Mouse (Mus musculus) neural tube, embryonic 12.5 days (tissue): ENCODE results near the gene Ap2b1. TPM values are rescaled to one million over a fixed set of nuclear protein-coding genes. Genes with fewer than 3 reads are reported as not detected.
A peak's percentile ranks its signal among the peaks of the same experiment; 100 is the strongest.

Source experiments
- ATAC-seq: fragments of 200-750 bp; cut with Nextera tagmentation; 2 replicates; pipeline ENCODE4 v1.8.0; 2017; ENCODE audit warnings: low read depth, mild to moderate bottlenecking, moderate TSS enrichment, moderate library complexity; ENCODE audit not compliant: low FRiP score
- H3K27ac ChIP-seq: fragments of 300-500 bp; sonication (generic); 2 replicates; pipeline ENCODE4 v1.5.1; 2016
- H3K27me3 ChIP-seq: fragments of 300-500 bp; sonication (generic); replicated peaks from 2 replicates; pipeline ENCODE4 v1.6.1; 2016; ENCODE audit warnings: mild to moderate bottlenecking
- H3K36me3 ChIP-seq: fragments of 300-500 bp; sonication (generic); 2 replicates; pipeline ENCODE4 v1.6.1; 2016; ENCODE audit warnings: mild to moderate bottlenecking
- H3K4me1 ChIP-seq: fragments of 300-500 bp; sonication (generic); 2 replicates; pipeline ENCODE4 v1.6.1; 2016
- H3K4me2 ChIP-seq: fragments of 300-500 bp; sonication (generic); replicated peaks from 2 replicates; pipeline ENCODE4 v1.6.1; 2016; ENCODE audit warnings: mild to moderate bottlenecking
- H3K4me3 ChIP-seq: fragments of 300-500 bp; sonication (generic); 2 replicates; pipeline ENCODE4 v1.5.1; 2016
- H3K9ac ChIP-seq: fragments of 300-500 bp; sonication (generic); 2 replicates; pipeline ENCODE4 v1.6.1; 2016; ENCODE audit warnings: mild to moderate bottlenecking
- H3K9me3 ChIP-seq: fragments of 300-500 bp; sonication (generic); 2 replicates; pipeline ENCODE4 v1.6.1; 2016; ENCODE audit warnings: mild to moderate bottlenecking
- WGBS: fragments of 180-500 bp; shearing (Covaris S2); methylation state at CpG from one replicate; pipeline ENCODE4 v1.1.7; 2016; 5-methylcytosine and 5-hydroxymethylcytosine counted together
- polyA plus RNA-seq: library from polyadenylated mRNA; unstranded; fragments of >200 nt; fragmentation: Nextera tagmentation; extraction: Ambion mirVana; gene quantifications from 2 replicates; pipeline ENCODE4 v1.2.1, GENCODE M21; 2016

The Ap2b1 gene
- polyA plus RNA-seq, 1 experiment from 2014 or later: 118 TPM

GRCm38 (mm10) chr11:83285627-83286026 is 13.2 kb upstream of the Ap2b1 start:
- no peak overlapping the region for H3K27ac ChIP-seq
- no peaks in the 10 kb centered on the region for H3K36me3 ChIP-seq
- H3K4me2 ChIP-seq: no peak overlapping the region
- no peaks in the 10 kb centered on the region for H3K27me3 ChIP-seq
- no peaks in the 10 kb centered on the region for H3K4me1 ChIP-seq
- WGBS: 90% methylated on average over 4 of the region's 4 CpGs
- no peaks in the 10 kb centered on the region for H3K9me3 ChIP-seq
- H3K4me3 ChIP-seq: no peak overlapping the region
- no peak for ATAC-seq
- no peak overlapping the region for H3K9ac ChIP-seq

GRCm38 (mm10) chr11:83286566-83286965 is 12.3 kb upstream of the Ap2b1 start, which contains the start of gene Slfn14:
Gene Slfn14 (minus strand): TSS chr11:83286726.
- Histone ChIP-seq H3K4me1 (no peaks in the 10 kb centered on the region), H3K4me3 (no peak within 1 kb of the TSS), H3K36me3 (no peaks in the 10 kb centered on the region), H3K9ac (no peak within 1 kb of the TSS), H3K27ac (no peak within 1 kb of the TSS), H3K9me3 (no peaks in the 10 kb centered on the region), H3K4me2 (no peak within 1 kb of the TSS), H3K27me3 (no peaks in the 10 kb centered on the region)
- WGBS: 68% methylated on average over 1 of the region's 1 CpGs
- ATAC-seq: no peak

GRCm38 (mm10) chr11:83289036-83289435 is 9.8 kb upstream of the Ap2b1 start:
- H3K27me3 ChIP-seq: no peaks in the 10 kb centered on the region
- no peak overlapping the region for H3K27ac ChIP-seq
- WGBS: 92% methylated on average over 5 of the region's 5 CpGs
- H3K9me3 ChIP-seq: no peaks in the 10 kb centered on the region
- H3K4me3 ChIP-seq: no peak overlapping the region
- H3K4me1 ChIP-seq: peaks cover 19% of the 10 kb centered on the region
- no peaks in the 10 kb centered on the region for H3K36me3 ChIP-seq
- ATAC-seq: no peak
- H3K9ac ChIP-seq: no peak overlapping the region
- H3K4me2 ChIP-seq: no peak overlapping the region

GRCm38 (mm10) chr11:83289633-83290032 is 9.2 kb upstream of the Ap2b1 start:
- WGBS: 92% methylated on average over 2 of the region's 2 CpGs
- Histone ChIP-seq H3K9ac (no peak overlapping the region), H3K4me2 (no peak overlapping the region), H3K4me3 (no peak overlapping the region), H3K36me3 (no peaks in the 10 kb centered on the region; the same call in 1 of the 2 replicates), H3K27me3 (no peaks in the 10 kb centered on the region), H3K9me3 (no peaks in the 10 kb centered on the region), H3K4me1 (peaks cover 21% of the 10 kb centered on the region), H3K27ac (no peak overlapping the region)
- no peak for ATAC-seq

GRCm38 (mm10) chr11:83291375-83292250 is 7.2 kb upstream of the Ap2b1 start:
- ATAC-seq: peak; percentile 99
- WGBS: under 1% methylated on average over 38 of the region's 38 CpGs
- peak overlapping the region; percentile 87 for H3K4me2 ChIP-seq
- peak overlapping the region; percentile 51 for H3K4me3 ChIP-seq
- H3K9me3 ChIP-seq: no peaks in the 10 kb centered on the region
- H3K27ac ChIP-seq: no peak overlapping the region
- peaks cover 21% of the 10 kb centered on the region for H3K4me1 ChIP-seq
- peaks cover 12% of the 10 kb centered on the region for H3K36me3 ChIP-seq
- no peaks in the 10 kb centered on the region for H3K27me3 ChIP-seq
- peak overlapping the region; percentile 55 for H3K9ac ChIP-seq

- Histone ChIP-seq H3K36me3 (peaks cover 13% of the 10 kb centered on the region), H3K9ac (peak overlapping the region; percentile 55), H3K27ac (no peak overlapping the region), H3K4me2 (peak overlapping the region; percentile 87), H3K27me3 (no peaks in the 10 kb centered on the region), H3K9me3 (no peaks in the 10 kb centered on the region), H3K4me1 (peaks cover 24% of the 10 kb centered on the region), H3K4me3 (peak overlapping the region; percentile 51)
- 0 out of 2 replicates have a peak, but pooled peaks have one; percentile 23 for ATAC-seq
- 4% methylated on average over 5 of the region's 5 CpGs for WGBS
Observed at GRCm38 (mm10) chr11:83292251-83292587, 6.6 kb upstream of the Ap2b1 start.

GRCm38 (mm10) chr11:83293182-83293581 is 5.6 kb upstream of the Ap2b1 start:
- Histone ChIP-seq H3K9me3 (no peaks in the 10 kb centered on the region), H3K9ac (peak overlapping the region; percentile 55; the same call in 1 of the 2 replicates), H3K27me3 (no peaks in the 10 kb centered on the region), H3K36me3 (peaks cover 13% of the 10 kb centered on the region), H3K4me3 (peak overlapping the region; percentile 51; the same call in 1 of the 2 replicates), H3K27ac (no peak overlapping the region), H3K4me2 (peak overlapping the region; percentile 87), H3K4me1 (peaks cover 33% of the 10 kb centered on the region)
- 90% methylated on average over 1 of the region's 1 CpGs for WGBS
- ATAC-seq: no peak

- Histone ChIP-seq H3K9ac (no peak overlapping the region), H3K4me3 (no peak overlapping the region), H3K4me2 (no peak overlapping the region; the same call in 1 of the 2 replicates), H3K4me1 (peaks cover 35% of the 10 kb centered on the region), H3K36me3 (peaks cover 13% of the 10 kb centered on the region), H3K27ac (no peak overlapping the region), H3K27me3 (no peaks in the 10 kb centered on the region), H3K9me3 (no peaks in the 10 kb centered on the region)
- ATAC-seq: no peak
- 99% methylated on average over 2 of the region's 2 CpGs for WGBS
Observed at GRCm38 (mm10) chr11:83294133-83294532, 4.7 kb upstream of the Ap2b1 start.

- peak overlapping the region; percentile 79 for H3K9ac ChIP-seq
- H3K4me3 ChIP-seq: peak overlapping the region; percentile 76
- no peaks in the 10 kb centered on the region for H3K27me3 ChIP-seq
- WGBS: 67% methylated on average over 6 of the region's 6 CpGs
- H3K36me3 ChIP-seq: peaks cover 13% of the 10 kb centered on the region
- no peaks in the 10 kb centered on the region for H3K9me3 ChIP-seq
- H3K4me1 ChIP-seq: peaks cover 30% of the 10 kb centered on the region
- H3K27ac ChIP-seq: no peak overlapping the region
- peak overlapping the region; percentile 83 for H3K4me2 ChIP-seq
- ATAC-seq: no peak
Observed at GRCm38 (mm10) chr11:83297816-83298215, 1.0 kb upstream of the Ap2b1 start.

- no peak overlapping the region for H3K9ac ChIP-seq
- no peak overlapping the region for H3K4me2 ChIP-seq
- peaks cover 28% of the 10 kb centered on the region for H3K4me1 ChIP-seq
Observed at GRCm38 (mm10) chr11:83299724-83300123, 900 bp downstream of the Ap2b1 start.

GRCm38 (mm10) chr11:83301431-83301831 is 2.6 kb downstream of the Ap2b1 start:
- WGBS: 66% methylated on average over 2 of the region's 2 CpGs
- Histone ChIP-seq H3K27ac (no peak overlapping the region), H3K9ac (no peak overlapping the region), H3K36me3 (peaks cover 3% of the 10 kb centered on the region; the same call in 1 of the 2 replicates), H3K4me3 (no peak overlapping the region), H3K27me3 (no peaks in the 10 kb centered on the region), H3K9me3 (no peaks in the 10 kb centered on the region), H3K4me1 (peaks cover 33% of the 10 kb centered on the region), H3K4me2 (no peak overlapping the region)
- no peak for ATAC-seq

More at GRCm38 (mm10) chr11:83299724-83300123, 900 bp downstream of the Ap2b1 start:
- Histone ChIP-seq H3K9me3 (no peaks in the 10 kb centered on the region), H3K36me3 (peaks cover 13% of the 10 kb centered on the region), H3K27me3 (no peaks in the 10 kb centered on the region), H3K4me3 (no peak overlapping the region), H3K27ac (no peak overlapping the region)
- 95% methylated on average over 9 of the region's 9 CpGs for WGBS
- ATAC-seq: no peak

GRCm38 (mm10) chr11:83302124-83302523 is 3.3 kb downstream of the Ap2b1 start:
- peak overlapping the region; percentile 62 for H3K4me2 ChIP-seq

More at GRCm38 (mm10) chr11:83302124-83302523, 3.3 kb downstream of the Ap2b1 start:
- Histone ChIP-seq H3K9ac (peak overlapping the region; percentile 89; the same call in 1 of the 2 replicates), H3K9me3 (no peaks in the 10 kb centered on the region), H3K36me3 (no peaks in the 10 kb centered on the region), H3K27ac (peak overlapping the region; percentile 29; the same call in 1 of the 2 replicates), H3K4me1 (peaks cover 36% of the 10 kb centered on the region), H3K27me3 (no peaks in the 10 kb centered on the region), H3K4me3 (peak overlapping the region; percentile 91)
- 7% methylated on average over 10 of the region's 10 CpGs for WGBS
- no peak for ATAC-seq
